Mouse (Mus musculus) gastrocnemius, postnatal 36 days (tissue): ENCODE measurements at regions not wholly inside any gene's neighbourhood (a gene's known extent, or its start where the extent isn't known, plus 50 kb on each side); places are given as distances from the start of the nearest gene placed in this dataset.

Experiments used
- DNase-seq, 2 experiments: peaks; one replicate each; pipeline ENCODE4 v3.0.0; 2022
- intact Hi-C: fragments of 180-260 bp; cut with DNase I; formaldehyde crosslinking; loops from one replicate; pipeline ENCODE4 v1.15.1; 2025

DNA sequence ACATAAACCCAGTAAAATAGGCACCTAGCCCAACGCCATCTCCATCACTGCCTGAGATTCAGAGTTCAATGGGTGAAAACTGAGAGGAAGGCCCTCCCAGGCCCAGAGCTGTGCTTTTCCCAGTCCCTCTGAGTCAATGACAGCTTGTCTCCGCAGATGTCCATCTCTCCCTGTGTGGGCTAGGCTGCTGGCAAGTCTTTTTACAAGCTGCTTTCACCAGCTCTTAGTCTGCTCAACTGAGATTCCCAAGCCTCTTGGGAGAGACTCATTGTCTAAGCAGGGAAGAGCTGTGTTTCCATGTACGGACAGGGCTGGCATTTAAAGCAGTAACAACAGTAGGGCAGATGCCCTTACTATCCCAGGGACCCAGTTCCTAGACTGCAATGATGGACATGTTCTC is 585.5 kb upstream of the Gm19410 start:
- no peak for DNase-seq
- intact Hi-C loops: no loop called here

- DNase-seq: no peak
- intact Hi-C loops: no loop called here
These were observed 583.4 kb upstream of the Gm19410 start for GRCm38 (mm10) chr8:35182141-35182540.

DNA sequence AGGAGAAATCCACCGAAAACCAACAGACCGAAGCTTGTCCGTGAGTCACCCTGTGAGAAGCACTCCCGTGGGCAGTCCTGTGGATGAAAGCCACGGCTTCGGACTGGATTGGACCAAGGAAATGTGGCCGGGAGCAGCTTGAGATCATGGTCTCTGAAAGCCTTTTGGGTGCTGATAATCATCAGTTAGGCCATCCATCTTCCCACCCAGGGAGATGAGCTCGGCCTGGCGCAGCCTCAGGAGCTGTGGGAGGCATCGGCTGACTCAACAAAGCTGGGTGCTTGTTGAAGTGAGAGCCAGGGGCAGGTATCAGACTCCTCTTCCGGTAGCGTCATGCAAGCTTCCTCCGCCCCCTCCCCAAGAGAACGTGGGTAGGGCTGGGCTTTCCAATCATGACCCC is 582.2 kb upstream of the Gm19410 start:
- no peak for DNase-seq
- intact Hi-C loops: no loop called here

- intact Hi-C loops: no loop called here
- no peak for DNase-seq
These were observed 580.4 kb upstream of the Gm19410 start for GRCm38 (mm10) chr8:35185165-35185564.

DNA sequence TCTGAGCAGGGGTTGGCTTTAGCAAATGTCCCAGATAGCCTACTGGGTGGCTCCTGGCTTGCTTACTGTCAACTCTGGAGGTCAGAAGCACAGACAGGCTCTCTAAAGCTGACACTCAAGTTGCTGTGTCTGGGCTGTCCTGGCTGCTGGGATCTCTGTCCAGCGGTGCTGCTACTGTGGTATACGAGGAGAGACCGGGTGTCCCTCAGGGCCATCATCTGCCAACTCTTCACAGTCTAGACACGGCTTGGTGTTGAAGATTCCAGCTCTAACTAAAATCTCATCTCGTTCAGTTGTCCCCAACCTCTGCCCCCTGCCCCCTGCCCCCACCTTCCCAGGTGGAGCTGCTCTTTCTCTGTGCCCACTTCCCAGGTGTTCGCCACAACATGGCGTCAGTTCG is 577.1 kb upstream of the Gm19410 start:
- DNase-seq: no peak
- intact Hi-C loops: no loop called here

DNA sequence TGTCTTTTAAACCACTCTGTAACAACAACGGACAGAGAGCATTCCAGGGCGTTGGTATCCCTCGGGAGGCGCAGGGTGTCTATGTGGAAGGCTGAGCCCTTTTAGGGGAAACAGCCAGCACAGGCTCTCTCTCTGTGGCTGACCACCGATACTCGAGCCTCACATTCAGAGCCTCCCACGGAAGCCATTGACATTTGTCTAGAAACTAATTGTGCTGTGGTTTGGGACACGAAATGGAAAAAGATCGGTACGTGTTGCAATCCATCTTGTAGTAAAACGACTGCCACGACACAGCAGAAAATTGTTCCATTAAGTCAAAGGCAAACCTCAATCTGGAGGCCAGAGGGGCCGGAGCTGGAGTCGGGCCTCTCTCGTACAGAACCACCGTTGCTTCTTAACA is 575.9 kb upstream of the Gm19410 start:
- intact Hi-C loops: loop anchor here (10.0 kb wide), 1 partner anchor 275 kb away; no protein-coding TSS in a partner anchor
- DNase-seq: no peak

DNA sequence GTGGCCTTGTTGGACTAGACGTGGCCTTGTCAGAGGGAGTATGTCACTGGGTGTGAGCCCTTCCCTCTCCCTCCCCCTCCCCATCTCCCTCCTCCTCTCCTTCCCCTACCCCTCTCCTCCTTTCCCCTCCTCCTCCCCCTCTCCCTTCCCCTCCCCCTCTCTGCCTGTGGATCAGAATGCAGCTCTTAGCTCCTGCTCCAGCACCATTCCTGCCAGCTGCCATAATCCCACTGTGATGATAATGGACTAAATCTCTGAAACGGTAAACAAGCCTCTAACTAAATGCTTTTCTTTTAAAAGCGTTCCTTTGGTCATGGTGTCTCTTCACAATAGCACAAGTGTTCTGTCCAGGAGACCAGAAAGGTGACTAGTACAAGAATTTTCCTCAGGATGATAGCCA is 573.1 kb upstream of the Gm19410 start:
- intact Hi-C loops: loop anchor here (10.0 kb wide), 1 partner anchor 272 kb away; no protein-coding TSS in a partner anchor
- DNase-seq: no peak

GRCm38 (mm10) chr8:35193771-35194170 is 571.8 kb upstream of the Gm19410 start:
- DNase-seq: no peak
- intact Hi-C loops: loop anchor here (10.0 kb wide), 1 partner anchor 271 kb away; no protein-coding TSS in a partner anchor

- intact Hi-C loops: loop anchor here (10.0 kb wide), 1 partner anchor 269 kb away; no protein-coding TSS in a partner anchor
- no peak for DNase-seq
These were observed 569.4 kb upstream of the Gm19410 start for GRCm38 (mm10) chr8:35196189-35196588.

DNA sequence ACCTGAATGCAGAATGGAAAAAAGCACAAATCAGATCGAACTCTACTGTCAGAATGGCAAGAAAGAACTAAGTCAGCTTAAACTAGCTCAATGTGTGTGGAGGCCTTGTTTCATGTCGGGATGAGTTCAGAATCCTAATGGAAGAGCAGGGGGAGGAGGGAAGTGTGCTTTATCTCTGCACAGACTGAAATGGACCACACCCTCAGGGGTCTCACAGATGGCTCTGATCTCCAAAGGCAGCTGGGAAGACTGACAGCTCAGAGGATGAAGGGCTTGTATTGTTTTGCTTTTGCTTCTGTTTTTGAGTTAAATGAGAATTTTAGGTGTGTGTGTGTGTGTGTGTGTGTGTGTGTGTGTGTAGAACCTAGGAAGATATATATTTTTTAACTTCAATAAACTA is 566.8 kb upstream of the Gm19410 start:
- DNase-seq: no peak
- intact Hi-C loops: loop anchor here (10.0 kb wide), 1 partner anchor 266 kb away; no protein-coding TSS in a partner anchor

DNA sequence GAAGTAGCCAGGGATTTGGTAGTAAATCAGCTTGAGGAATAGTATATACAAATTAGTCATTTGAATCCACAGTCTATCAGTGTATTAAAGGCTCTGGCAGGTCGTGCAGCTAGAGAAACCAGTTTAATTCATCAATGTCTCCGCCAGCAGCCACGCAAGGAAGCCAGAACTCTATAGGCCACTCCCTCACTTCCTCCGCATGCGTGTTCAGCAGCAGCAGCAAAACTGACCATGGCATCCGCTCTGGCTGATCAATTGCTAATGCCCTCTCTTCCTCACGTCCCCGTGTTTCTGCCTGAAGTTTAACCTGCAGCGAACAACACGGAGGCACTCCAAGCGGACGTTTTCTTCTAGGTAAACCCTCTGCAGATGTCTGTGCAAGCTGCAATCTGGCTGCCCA is 564.2 kb upstream of the Gm19410 start:
- intact Hi-C loops: no loop called here

DNA sequence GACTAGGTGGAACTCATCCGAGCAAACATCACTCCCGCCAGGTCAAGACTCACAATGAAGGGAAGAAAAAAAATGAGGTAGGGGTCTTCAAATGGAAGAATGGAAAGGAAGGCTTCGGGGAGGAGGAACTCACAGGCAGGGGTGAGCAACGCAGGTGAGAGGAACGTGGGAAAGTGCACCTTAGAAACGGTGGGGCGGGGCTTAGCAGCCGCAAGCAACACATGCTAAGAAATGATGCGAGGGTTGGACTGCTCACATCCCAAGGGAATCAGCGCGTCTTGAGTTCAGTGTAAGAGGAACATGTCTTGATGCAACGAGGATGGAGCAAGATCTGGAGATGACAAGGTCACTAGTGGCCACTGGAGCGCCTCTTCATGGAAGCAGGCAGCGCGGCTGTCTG is 560.6 kb upstream of the Gm19410 start:
- intact Hi-C loops: no loop called here
- no peak for DNase-seq

More for the DNA sequence above, 564.2 kb upstream of the Gm19410 start:
- no peak for DNase-seq

- intact Hi-C loops: no loop called here
- peak in 1 of 2 experiments; percentile 17 for DNase-seq
These were observed 560.1 kb upstream of the Gm19410 start for GRCm38 (mm10) chr8:35205536-35205935.

DNA sequence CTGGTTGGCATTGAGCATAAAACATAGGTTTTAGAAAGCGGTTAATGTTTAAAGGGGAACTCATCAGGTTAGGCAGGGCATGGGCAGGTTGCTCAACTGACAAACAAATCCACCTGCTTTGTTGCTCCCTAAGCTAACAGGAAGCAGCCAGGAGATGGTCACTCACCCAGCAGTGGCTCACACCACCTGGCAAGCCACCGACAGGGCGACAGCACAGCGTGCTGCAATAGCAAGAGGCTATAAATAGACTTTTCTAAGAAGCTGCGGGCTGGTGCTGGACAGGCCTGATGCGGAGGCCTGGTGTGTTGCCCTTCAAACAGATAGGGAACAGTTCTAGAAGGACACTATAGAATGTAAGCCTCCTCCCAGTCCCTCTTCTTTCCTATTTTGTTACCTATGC is 559.3 kb upstream of the Gm19410 start:
- DNase-seq: peak in 1 of 2 experiments; percentile 43
- intact Hi-C loops: no loop called here

DNA sequence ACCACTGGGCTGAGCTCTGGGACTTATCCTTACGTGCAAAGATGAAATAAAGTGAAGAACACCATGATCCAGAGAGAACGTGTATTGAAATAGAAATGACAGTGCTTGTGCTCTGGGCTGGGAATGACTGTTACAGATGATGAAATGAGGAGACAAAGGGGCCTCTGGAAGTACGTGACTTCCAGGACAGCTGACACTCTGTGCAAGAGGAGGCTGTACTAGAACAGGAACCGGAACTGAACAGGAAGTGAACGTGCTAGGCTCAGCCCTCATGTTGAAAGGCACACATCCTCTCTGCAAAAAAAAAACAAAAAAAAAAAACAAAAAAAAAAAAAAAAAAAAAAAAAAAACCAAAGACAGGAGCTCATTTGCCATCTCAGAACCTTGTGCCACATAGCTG is 557.2 kb upstream of the Gm19410 start:
- DNase-seq: no peak
- intact Hi-C loops: no loop called here

GRCm38 (mm10) chr8:35211506-35212452 is 553.8 kb upstream of the Gm19410 start:
- intact Hi-C loops: no loop called here

GRCm38 (mm10) chr8:35213515-35213914 is 552.1 kb upstream of the Gm19410 start:
- intact Hi-C loops: no loop called here

More at GRCm38 (mm10) chr8:35211506-35212452, 553.8 kb upstream of the Gm19410 start:
- DNase-seq: no peak

DNA sequence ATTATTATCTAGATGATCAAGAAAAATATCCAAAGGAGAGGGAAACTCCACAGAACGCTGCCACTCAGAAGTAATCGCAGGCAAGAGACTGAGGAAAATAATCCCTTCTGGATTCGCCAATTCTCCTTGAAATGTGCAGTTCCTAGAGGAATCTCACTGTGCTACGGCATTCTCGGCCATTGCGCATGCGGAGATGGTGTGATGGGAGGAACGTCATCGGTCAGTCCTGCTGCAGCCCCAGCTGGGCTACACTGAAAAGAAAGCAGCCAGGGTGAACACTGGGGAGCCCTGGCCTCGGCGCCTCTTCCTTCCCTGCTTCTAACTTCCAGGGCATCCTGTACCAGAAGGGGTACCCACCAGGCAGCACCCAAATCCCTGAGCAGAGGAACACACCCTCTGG is 548.0 kb upstream of the Gm19410 start:
- intact Hi-C loops: no loop called here

More at GRCm38 (mm10) chr8:35213515-35213914, 552.1 kb upstream of the Gm19410 start:
- no peak for DNase-seq

GRCm38 (mm10) chr8:35218327-35218726 is 547.3 kb upstream of the Gm19410 start:
- intact Hi-C loops: no loop called here
- peak in 1 of 2 experiments; percentile 41 for DNase-seq

More for the DNA sequence above, 548.0 kb upstream of the Gm19410 start:
- DNase-seq: no peak

- intact Hi-C loops: no loop called here
- no peak for DNase-seq
These were observed 541.3 kb upstream of the Gm19410 start for GRCm38 (mm10) chr8:35224053-35224924.

DNA sequence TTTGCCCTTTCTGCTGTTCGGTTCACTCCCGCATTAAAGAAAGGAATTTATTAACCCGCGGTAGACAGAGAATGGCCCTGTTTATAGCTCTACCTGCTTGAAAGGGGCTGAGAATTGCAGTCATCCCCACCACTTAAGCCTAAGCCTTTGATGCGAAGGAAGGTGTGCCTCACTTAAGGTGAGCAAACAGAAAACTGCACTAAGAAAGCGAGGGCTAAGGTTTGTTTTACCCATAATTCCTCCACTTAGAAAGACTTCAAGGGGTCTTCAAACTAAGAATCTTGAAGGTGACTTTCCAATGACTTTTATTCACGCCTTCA is 540.7 kb upstream of the Gm19410 start:
- no peak for DNase-seq
- intact Hi-C loops: no loop called here
